Mouse (Mus musculus): ENCODE results near the gene Tor3a.
A peak's percentile ranks its signal among the peaks of the same experiment; 100 is the strongest.

GRCm38 (mm10) chr1:156718950-156719805, 45.0 kb upstream of the Tor3a start, which contains the start of gene Fam20b:
- peak in 1 of 2 experiments; percentile 14; a peak in 1 of 4 replicates for TF ChIP-seq EP300 (IDR thresholded peaks at IDR 0.05; ENCODE audit: low read depth in 1 of 2, low read length in 2 of 2)
- TF ChIP-seq ZKSCAN1 (IDR thresholded peaks at IDR 0.05; ENCODE audit: low read depth, low read length), result no peak
- no peak for TF ChIP-seq GATA1 (IDR thresholded peaks at IDR 0.05; ENCODE audit: low read depth, low read length)
- TF ChIP-seq TBP (IDR thresholded peaks at IDR 0.05; ENCODE audit: low read depth, low read length), result 0 out of 2 replicates have a peak, but pooled peaks have one; percentile 36
- no peak for TF ChIP-seq CTCF (IDR thresholded peaks at IDR 0.05 in 2 of 3, conservative IDR thresholded peaks at IDR 0.05 in 1 of 3; ENCODE audit: control insufficient read depth in 1 of 3, insufficient read depth in 1 of 3, low read depth in 2 of 3, low read length in 3 of 3, poor library complexity in 1 of 3, severe bottlenecking in 1 of 3)
- peak; percentile 91; the same call in 1 of the 2 replicates for TF ChIP-seq MAZ (IDR thresholded peaks at IDR 0.05; ENCODE audit: low read depth, low read length)
- no peak for TF ChIP-seq ZNF384 (IDR thresholded peaks at IDR 0.05; ENCODE audit: low read depth, low read length)
- TF ChIP-seq ZC3H11A (IDR thresholded peaks at IDR 0.05; ENCODE audit: low read depth, low read length), result no peak
- no peak for TF ChIP-seq MAX (IDR thresholded peaks at IDR 0.05; ENCODE audit: low read length)
- TF ChIP-seq POLR2A (IDR thresholded peaks at IDR 0.05; ENCODE audit: control insufficient read depth in 1 of 2, insufficient read depth in 1 of 2, low read depth in 1 of 2, low read length in 2 of 2, poor library complexity in 1 of 2), result peak in 1 of 2 experiments; percentile 44; a peak in 1 of 4 replicates
- peak; percentile 26; the same call in 1 of the 2 replicates for TF ChIP-seq ETS1 (IDR thresholded peaks at IDR 0.05; ENCODE audit: low read depth, low read length)
- TF ChIP-seq TCF12 (IDR thresholded peaks at IDR 0.05; ENCODE audit: low read depth, low read length), result peak; percentile 40
